Mouse (Mus musculus): ENCODE data around the gene Hrc.
"Not testable (repeated sequence)": the region's sequence is repeated elsewhere in the genome, so short reads cannot be mapped to it uniquely, and the experiment has no call there.

The Hrc gene

GRCm38 (mm10) chr7:45332685-45333425 is 2.2 kb upstream of the Hrc start:
- no peak for DNase-seq (ENCODE audit: extremely low spot score, low read depth, low spot score)

DNA sequence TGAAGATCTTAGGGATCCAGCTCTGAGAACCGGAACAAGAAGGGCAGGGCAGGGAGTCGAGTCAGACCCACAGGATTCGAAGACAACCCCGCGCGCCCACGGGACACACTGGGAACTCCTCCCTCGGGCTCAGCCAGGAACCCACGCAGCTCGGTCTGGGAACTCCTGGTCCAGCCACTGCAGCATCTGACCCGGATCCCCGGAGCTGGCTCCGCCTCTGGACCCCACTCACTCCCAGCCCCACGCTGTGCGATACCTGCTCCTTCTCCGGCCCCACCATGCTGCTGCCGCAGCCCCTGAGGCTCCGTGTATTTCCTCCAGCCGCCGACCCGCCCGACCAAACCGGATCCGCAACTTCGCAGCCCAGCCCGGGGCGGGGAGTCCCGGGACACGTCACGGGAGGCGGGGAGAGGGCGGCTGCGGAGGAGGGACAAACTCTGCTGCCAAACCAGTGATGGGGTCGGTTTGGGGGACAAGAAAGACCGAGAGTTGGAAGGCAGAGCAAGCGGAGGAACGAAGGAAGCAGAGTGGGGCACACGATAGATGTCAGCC is 1.6 kb upstream of the Hrc start, which contains the start of gene Trpm4:
Trpm4 (minus strand) TSS at position 350 of the 552 bp plus-strand sequence.
- no peak for DNase-seq (ENCODE audit: extremely low spot score, low read depth, low spot score)

- no peak for DNase-seq (ENCODE audit: extremely low spot score, low read depth, low spot score)
These were observed 485 bp upstream of the Hrc start for GRCm38 (mm10) chr7:45334605-45335004.

GRCm38 (mm10) chr7:45336319-45336718 is 1.2 kb downstream of the Hrc start:
- DNase-seq (ENCODE audit: extremely low spot score, low read depth, low spot score): no peak

DNA sequence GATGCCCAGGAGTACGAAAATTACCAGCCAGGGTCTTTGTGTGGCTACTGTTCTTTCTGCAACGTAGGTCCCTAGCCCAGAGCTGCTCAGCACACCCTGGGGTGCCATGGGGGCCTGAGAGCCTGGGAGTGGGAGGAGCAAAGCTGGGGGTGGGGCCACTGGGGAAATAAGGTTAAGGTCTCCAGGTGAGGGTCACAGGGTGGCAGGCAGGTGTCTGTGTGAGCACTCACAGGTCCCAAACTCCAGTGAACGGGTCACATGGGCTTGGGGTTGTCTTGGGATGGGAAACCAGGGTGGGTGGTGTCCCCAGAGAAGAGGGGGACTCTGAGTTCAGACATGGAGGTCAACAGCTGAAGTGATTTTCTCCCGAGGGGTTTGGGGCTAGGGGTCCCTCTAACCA is 2.4 kb downstream of the Hrc start:
- DNase-seq (ENCODE audit: extremely low spot score, low read depth, low spot score): no peak

DNA sequence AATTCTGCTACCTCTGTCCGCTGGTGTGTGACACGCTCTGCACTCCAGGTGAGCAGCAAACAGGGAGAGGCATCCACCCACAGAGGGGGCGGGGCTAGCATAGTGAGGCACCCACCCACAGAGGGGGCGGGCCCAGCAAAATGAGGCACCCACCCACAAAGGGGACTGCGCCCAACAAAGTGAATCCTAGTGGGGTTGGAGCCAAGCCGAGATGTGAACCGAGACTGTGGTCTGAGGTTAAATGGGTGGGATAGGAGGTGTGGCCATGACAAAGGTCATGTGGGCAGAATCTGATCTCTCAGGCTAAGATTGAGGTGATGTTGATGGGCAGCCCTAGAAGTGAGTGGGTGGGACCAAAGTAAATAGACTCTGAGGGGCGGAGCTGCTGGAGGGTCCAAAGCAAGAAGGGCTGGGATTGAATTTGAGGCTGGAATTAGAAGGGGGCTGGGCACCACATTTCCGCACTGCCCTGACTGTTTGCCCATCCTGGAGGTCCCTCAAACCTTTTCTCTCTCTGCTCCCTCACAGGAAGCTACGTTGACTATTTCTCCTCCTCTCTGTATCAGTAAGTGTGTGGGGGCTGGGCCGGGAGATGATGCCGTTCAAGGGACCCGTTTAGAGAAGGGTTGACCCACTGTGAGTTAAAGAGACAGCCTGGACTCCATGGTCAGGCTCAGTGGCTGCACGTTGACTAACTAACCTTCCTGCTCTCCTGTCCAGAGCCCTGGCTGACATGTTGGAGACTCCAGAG is 3.2 kb downstream of the Hrc start:
- DNase-seq (ENCODE audit: extremely low spot score, low read depth, low spot score): no peak

GRCm38 (mm10) chr7:45339410-45340065 is 4.4 kb downstream of the Hrc start:
- no peak for DNase-seq (ENCODE audit: extremely low spot score, low read depth, low spot score)

GRCm38 (mm10) chr7:45340066-45340442 is 5.0 kb downstream of the Hrc start:
- no peak for DNase-seq (ENCODE audit: extremely low spot score, low read depth, low spot score)

DNA sequence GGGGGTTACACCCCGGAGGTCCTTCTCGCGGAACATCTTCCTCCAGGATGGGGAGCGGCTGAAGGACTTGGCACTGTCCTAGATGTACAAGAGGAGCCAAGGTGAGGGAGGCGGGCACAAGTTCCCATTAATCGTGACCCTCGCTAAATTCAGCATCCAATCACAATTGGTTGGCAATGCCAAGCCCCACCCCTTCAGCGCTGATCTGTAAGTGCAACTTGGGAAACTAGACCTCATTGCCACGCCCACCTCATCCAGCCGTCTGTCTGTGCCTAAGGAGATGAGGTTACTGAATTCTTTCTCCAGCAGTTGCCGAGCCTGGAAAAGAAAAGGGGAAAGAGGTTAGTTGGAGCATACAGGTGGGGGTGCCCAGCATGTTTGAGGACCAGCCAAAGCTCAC is 5.6 kb downstream of the Hrc start:
- DNase-seq (ENCODE audit: extremely low spot score, low read depth, low spot score): no peak

DNA sequence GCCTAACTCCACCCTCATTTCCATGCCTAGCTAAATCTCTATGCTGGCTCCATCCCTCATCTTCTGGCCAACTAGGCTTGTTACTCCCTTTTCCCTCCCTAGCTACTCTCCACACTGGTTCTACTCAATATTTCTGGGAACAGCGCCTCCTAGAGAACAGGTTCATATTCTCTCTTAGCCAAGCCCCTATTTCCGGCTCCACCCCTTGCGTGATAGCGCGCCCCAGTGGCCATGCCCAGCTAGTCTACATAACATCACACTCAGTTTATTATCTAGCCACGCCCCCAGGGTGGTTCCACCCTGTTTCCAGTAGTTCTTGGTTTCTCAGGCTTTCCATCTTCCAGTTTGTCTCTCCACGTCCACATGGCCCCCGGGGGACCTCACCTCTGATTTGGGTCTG is 6.2 kb downstream of the Hrc start:
- DNase-seq (ENCODE audit: extremely low spot score, low read depth, low spot score): peak; percentile 83

GRCm38 (mm10) chr7:45342081-45342480 is 7.0 kb downstream of the Hrc start:
- DNase-seq (ENCODE audit: extremely low spot score, low read depth, low spot score): no peak

DNA sequence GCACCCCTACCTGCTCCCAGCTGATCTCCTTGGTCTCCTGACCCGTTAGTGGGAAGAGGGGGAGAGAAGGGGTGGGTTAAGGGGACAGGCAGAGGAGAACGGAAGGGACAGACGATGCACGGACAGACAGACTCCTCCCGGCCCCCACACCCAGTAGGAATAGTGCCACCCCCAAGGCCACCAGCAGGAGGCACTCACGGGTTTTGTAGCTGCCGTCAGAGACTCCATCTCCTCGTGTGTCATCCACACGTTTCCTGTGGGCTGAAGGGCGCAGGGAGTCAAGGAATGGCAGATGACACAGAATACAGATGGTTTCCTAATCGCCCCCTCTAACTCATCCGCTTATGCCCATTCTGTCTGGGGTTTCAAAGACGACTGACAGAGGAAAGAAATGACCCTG is 8.5 kb downstream of the Hrc start:
- DNase-seq (ENCODE audit: extremely low spot score, low read depth, low spot score): no peak

GRCm38 (mm10) chr7:45346905-45347304 is 11.8 kb downstream of the Hrc start:
- DNase-seq (ENCODE audit: extremely low spot score, low read depth, low spot score): no peak

- DNase-seq (ENCODE audit: extremely low spot score, low read depth, low spot score): no peak
These were observed 18.0 kb downstream of the Hrc start for GRCm38 (mm10) chr7:45353041-45353440.

DNA sequence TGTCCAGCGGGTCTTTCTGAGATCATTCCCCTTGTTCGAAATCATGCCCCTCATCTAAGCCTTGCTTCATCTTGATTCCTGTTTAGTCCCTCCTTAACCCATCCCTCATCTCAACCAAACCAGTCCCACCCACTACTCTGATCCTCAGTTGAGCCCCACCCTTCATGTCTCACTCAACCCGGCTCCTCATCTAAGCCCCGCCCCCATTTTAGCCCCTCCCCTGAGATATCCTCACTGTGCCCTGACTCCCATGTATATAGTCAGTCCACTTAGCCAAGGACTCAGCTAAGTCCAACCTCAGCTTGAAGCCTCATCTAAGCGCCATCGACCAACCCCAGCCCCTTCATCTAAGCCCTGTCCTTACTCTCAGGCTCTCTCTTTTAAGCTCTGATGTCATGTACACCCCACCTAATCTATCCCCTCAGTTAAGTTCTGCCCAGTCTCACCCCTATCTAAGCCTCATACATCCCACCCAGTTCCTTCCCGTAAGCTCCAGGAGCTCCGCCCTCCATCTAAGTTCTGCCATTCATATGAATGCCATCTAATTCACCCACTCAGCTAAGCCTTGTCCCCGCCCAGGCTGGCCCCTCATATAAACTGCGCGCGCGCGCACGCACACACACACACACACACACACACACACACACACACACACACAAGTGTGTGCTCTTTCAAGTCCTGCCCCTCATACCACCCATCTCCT is 20.4 kb downstream of the Hrc start:
- DNase-seq (ENCODE audit: extremely low spot score, low read depth, low spot score): no peak

DNA sequence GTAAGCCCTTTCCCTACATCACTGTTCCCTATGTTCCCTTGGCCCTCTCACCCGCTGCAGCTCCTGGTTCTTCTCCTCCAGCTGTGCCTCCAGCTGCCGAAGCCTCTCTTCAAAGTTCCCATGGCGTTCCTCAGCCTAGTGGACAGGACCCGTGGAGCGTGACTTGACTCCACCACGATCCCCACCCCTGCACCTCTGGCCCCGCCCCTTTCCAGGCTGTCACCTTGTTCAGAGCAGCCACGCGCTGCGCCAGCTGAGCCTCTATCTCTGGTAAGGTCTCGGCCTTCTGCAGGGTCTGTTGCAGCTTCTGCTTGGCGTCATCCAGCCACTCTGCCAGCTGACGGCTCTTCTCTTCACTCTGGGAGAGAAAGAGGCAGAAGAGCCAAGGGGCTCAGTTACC is 21.0 kb downstream of the Hrc start:
- DNase-seq (ENCODE audit: extremely low spot score, low read depth, low spot score): no peak

GRCm38 (mm10) chr7:45359081-45359480 is 24.0 kb downstream of the Hrc start:
- not testable (repeated sequence) for DNase-seq (ENCODE audit: extremely low spot score, low read depth, low spot score)

DNA sequence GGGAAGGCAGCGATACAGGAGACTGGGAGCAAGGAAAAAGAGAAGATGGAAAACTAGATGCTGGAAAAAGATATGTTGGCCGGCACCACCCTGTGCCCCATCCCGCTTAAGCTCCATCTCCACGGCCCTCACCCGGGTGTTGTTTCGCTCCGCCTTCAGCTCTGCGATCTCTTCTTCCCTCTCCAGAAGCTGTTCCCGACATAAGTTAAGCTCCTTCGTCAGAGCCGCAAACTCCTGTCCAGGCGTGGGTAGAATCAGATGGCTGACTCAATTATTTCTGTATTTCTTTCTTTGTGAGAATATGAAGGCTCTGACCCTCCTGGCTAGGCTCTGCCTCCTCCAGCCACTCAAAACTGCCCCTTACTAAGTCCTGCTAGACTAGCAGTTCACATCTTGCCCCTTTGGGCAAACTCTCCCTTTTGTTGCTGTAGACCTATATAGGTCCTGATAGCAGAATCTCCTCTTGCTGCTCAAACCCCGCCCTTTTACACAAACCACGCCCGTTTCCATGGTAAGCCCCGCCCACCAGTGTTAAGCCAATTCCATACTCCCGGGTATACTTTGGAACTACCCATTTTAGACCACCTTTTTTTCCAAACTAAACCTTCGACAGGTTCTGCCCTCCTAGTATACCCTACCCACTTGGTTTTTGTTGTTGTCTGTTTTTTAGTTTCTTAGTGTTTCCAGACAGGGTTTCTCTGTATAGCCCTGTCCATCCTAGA is 25.5 kb downstream of the Hrc start:
- no peak for DNase-seq (ENCODE audit: extremely low spot score, low read depth, low spot score)

- DNase-seq (ENCODE audit: extremely low spot score, low read depth, low spot score): peak; percentile 53
These were observed 26.2 kb downstream of the Hrc start for GRCm38 (mm10) chr7:45361243-45361804.

DNA sequence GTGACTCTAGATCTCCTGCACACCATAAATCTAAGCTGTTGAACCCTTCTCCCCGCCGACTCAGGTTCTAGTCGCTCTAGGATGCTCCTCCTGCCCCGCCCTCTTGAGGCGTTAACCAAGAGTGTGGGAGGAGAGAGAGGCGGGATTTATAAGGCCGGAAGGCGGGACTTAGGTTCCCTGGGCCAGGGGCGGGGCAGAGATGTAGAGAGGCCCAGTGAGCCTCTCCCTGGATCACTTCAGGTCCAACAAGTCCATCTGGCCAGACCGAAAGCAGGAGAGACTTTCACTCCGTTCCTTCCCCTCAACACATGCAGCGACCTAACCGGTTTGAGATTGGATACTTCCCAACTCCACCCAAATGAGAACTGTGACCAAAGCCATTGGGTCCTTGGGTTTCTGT is 27.7 kb downstream of the Hrc start:
- no peak for DNase-seq (ENCODE audit: extremely low spot score, low read depth, low spot score)

Data from hindlimb bud, embryonic 11.5 days (tissue).